Mouse (Mus musculus) kidney, adult 11 months (tissue): Measurements from ENCODE around the gene Ksr2.
"Not testable (repeated sequence)": the region's sequence is repeated elsewhere in the genome, so short reads cannot be mapped to it uniquely, and the experiment has no call there.

Source experiments
- DNase-seq: peaks from one replicate; pipeline ENCODE4 v3.0.0; 2022

Ksr2 gene

DNA sequence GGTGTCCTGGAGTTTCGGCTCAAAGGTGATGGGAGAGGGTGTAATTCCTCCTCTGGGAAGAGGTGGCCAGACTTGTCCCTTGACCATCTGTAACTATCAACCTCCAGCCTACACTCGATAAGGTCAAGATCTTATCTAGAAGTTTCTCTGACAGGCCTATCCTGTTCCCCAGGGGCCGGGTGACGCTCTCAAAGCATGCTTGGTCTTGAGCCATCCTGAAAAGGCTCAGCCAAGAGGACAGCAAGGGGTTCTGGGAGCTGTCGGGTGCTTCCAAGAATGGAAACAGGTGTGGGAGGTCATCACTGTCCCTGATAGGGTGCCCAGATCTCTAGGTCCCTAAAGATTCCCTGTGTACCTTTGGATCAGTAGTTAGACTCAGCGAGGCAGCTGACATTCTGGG, 4.4 kb upstream of the Ksr2 start:
- DNase-seq: no peak

- DNase-seq: no peak
These were observed 811 bp downstream of the Ksr2 start for GRCm38 (mm10) chr5:117414611-117415010.

GRCm38 (mm10) chr5:117415011-117415912, 1.5 kb downstream of the Ksr2 start:
- no peak for DNase-seq

GRCm38 (mm10) chr5:117417442-117417841, 3.6 kb downstream of the Ksr2 start:
- no peak for DNase-seq

GRCm38 (mm10) chr5:117433501-117433900, 19.7 kb downstream of the Ksr2 start:
- DNase-seq: not testable (repeated sequence)

GRCm38 (mm10) chr5:117440261-117440660, 26.5 kb downstream of the Ksr2 start:
- peak; percentile 79 for DNase-seq

DNA sequence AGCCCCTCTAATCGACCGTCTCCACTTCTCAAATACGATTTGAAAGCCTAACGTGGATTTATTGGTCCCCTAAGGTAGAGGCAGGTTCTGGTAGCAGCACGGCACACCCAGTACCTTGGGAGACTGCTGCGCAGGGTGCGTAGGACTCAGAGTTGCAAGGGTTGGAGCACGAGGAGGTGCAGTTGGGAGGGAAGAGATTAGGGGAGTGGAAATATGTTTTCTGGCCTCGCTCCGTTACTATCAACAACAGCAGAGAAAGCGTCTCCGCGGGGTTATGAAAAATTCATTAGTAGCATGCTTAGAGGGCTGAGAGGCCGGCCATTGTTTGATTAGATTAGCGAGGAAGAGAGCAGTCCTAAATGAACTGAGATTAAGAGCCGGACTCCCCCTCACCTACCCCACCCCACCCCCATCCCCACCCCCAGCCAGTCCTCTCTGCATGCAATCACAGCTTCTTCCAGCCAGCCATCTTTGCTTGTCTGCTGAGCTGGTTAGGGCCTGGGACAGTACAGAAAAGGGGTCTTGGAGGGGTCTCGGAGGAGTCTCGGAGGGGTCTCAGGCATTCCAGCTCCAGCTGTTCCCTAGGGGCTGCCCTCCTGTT, 27.5 kb downstream of the Ksr2 start:
- no peak for DNase-seq

GRCm38 (mm10) chr5:117442157-117442765, 28.5 kb downstream of the Ksr2 start:
- DNase-seq: no peak

- DNase-seq: peak; percentile 53
These were observed 29.3 kb downstream of the Ksr2 start for GRCm38 (mm10) chr5:117443141-117443540.

DNA sequence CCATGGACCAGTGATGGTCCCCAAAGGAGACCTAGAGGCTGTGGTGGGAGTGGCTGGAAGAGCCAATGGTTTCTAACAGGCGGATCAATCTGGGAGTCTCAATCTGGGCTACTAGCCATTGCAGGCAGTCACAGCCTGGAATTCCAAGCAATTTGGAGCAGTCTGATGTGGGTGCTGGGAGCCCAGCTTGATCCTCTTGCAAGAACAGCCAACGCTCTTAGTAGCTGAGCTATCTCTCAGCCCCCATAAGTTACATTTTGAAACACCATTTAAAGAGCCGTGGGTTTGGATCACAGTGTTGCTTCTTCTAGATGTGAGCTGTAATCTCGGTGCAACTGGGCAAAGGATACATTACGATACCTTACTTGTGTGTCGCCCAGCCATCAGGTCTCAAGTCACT, 30.1 kb downstream of the Ksr2 start:
- DNase-seq: no peak

- no peak for DNase-seq
These were observed 33.9 kb downstream of the Ksr2 start for GRCm38 (mm10) chr5:117447698-117448097.

DNA sequence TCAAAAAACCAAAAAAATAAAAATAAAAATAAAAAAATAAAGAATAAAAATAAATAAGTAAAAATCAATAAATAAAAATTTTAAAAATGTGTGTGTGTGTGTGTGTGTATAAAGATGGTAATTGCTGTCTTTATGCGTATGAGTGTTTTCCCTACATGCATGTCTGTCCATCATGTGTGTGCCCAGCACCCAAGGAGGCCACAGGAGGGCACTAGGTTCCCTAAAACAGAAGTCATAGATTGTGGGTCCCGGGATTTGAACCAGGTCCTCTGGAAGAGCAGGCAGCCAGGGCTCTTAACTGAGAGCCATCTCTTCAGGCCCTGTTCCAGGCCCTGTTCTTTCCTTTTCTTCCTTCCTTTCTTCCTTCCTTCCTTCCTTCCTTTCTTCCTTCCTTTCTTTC, 38.2 kb downstream of the Ksr2 start:
- no peak for DNase-seq

GRCm38 (mm10) chr5:117455546-117455945, 41.7 kb downstream of the Ksr2 start:
- no peak for DNase-seq

DNA sequence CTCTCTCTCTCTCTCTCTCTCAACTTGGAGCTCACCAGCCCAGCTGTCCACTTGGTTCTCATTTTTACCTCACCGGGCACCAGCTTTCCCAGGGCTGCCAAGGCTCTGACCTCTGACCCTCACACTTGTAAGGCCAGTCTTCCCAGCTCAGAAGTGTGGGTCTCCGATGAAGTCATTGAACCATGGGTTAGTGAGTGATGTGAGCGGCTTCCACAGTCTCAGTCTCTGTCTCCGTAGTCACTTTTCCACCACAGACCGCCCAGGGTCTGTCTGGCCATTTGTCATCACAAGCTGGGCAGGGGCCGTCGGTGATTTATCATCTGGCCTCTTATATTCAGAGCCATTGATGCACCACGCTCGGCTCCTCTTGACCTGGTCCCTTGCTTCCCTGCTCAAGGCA, 43.3 kb downstream of the Ksr2 start:
- DNase-seq: no peak

GRCm38 (mm10) chr5:117457583-117457982, 43.8 kb downstream of the Ksr2 start:
- no peak for DNase-seq

DNA sequence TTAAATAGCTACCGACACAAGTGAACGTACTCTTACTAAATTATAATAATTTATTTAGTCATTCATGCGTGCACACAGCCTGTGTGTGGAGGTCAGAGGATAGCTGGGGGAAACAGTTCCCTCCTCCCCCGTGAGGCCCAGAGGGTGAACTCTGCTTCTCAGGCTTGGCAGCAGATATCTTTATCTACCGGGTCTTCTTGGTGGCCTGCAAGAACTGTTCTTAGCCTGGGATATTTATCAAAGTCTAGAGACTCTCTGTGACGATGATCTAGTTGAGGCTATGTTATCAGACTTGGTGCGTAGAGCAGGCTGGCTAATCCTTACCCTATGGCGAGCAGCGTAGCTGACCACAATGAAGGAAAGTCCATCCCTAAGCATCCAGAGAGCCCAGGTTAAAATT, 45.1 kb downstream of the Ksr2 start:
- no peak for DNase-seq

- DNase-seq: no peak
These were observed 46.5 kb downstream of the Ksr2 start for GRCm38 (mm10) chr5:117460261-117460660.

DNA sequence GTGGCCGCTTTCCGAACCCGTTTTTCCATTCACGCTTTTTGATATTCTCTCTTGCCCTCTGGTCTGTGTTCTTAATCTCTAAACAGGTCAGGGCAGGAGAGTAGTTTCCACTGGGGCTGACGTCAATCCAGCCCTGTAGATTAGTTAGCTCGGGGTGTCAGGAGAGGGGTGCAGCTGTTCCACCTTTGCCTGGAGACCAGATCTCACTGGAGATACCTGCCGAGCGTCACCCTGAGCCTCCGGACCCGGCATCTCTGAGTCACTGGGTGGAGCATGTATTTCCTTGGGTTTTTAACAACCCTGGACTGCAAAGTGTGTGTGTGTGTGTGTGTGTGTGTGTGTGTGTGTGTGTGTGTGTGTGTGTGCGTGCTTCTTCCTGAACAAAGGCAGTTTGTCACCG, 53.3 kb downstream of the Ksr2 start:
- DNase-seq: no peak

DNA sequence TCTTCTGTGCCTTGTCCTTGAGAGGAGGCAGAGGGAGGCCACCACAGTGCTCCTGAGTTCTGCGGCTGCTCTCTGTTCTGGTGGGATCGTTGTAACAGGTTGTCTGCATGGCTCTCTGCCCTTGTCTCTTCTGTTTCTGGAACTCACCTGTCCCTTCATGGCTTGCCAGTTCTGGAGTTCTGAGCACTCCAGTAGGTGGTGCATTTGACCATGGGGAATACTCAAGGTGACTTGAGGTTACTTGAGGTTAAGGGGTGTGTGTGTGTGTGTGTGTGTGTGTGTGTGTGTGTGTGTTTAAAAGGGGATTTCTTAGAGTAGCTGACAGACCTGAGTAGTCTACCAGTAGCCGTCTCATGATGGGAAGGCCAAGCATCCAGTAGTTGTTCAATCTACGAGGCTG, 55.2 kb downstream of the Ksr2 start:
- no peak for DNase-seq

GRCm38 (mm10) chr5:117469572-117469971, 55.8 kb downstream of the Ksr2 start:
- DNase-seq: no peak

DNA sequence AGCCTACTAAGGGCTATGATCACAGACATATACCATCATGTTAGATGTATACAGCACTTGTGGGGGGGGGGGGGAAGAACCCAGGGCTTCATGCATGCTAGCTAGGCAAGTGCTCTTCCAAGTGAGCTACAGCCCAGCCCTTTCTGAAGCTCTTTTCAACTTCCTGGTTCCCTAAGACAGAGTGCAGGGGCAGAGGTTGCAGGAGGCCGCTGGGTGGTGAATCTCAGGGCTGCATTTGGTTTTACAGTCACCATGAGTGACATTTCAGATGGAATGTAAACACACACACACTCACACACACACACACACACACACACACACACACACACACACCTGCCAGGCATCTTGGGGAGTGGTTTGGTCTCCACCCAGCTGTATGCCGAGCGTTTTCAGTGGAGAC, 67.4 kb downstream of the Ksr2 start:
- DNase-seq: no peak

DNA sequence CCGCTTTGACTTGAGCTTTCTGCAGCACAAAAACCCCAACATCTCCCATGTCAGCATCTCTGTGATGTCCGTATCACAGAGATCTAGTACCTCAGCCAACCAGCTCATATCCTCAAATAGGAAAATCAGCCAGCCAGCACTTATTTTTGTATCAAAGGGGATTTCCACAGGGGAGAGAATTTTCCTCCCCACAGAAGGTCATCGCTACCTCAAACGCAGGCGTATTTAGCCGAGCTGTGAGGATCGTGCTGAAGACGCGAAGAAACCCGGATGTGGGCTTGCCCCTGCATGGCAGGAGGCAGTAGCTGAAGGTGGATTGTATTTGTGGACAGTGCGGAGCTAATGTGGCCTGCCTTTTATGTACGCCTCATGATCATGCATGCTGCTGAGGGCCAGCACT, 67.8 kb downstream of the Ksr2 start:
- DNase-seq: no peak

DNA sequence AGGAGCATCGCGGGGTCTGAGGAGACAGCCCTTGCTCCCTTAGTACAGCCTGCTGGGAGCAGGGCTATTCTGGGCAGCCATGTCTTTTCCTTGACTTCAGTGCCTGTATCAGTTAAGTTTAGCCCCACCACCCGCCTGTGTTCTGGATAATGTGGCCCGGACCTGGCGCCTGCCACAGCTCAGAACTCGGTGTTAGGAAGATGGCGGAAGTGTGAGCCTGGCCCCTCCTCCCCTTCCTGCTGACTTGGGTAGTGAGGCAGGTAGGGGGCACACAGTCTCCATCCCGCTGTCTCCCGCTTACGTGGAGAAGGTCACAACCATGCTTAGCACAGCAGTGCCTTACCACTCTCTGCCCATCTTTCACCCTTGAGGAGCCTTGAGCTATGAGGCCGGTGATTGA, 68.2 kb downstream of the Ksr2 start:
- no peak for DNase-seq

GRCm38 (mm10) chr5:117485411-117485810, 71.6 kb downstream of the Ksr2 start:
- DNase-seq: no peak
